Mouse (Mus musculus): ENCODE results near the gene Spsb3. TPM values are rescaled to one million over a fixed set of nuclear protein-coding genes. Genes with fewer than 3 reads are reported as not detected.

Spsb3 gene
- polyA plus RNA-seq, 1 experiment = 9.2 TPM

DNA sequence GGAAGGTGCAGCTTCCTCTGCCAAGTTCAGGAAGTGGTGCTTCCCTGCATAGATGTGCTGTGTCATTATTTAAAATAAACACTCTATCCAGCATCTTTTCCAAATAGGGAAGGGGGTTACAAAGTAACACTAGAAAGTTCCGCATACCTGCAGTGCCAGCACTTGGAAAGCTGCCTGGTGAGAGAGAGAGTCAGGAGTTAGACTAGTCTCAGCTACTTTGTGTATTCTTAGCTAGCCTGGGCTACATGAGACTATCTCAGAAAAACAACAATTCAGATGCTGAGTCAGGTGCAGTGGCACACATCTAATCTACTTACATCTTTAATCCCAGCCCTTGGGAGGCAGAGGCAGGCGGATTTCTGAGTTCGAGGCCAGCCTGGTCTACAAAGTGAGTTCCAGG is 24.7 kb upstream of the Spsb3 start:
- H3K36me3 ChIP-seq (ENCODE audit: control insufficient read depth) = peaks cover 96% of the 10 kb centered on the region
- H3K27me3 ChIP-seq (ENCODE audit: control insufficient read depth) = no peaks in the 10 kb centered on the region
- TF ChIP-seq GATA1 (IDR thresholded peaks at IDR 0.05; ENCODE audit: low read length) (no peak), TAL1 (IDR thresholded peaks at IDR 0.05; ENCODE audit: low read length) (no peak)
- H3K4me1 ChIP-seq (ENCODE audit: control insufficient read depth) = peaks cover 48% of the 10 kb centered on the region
- H3K9me3 ChIP-seq (ENCODE audit: control insufficient read depth, low read length) = no peaks in the 10 kb centered on the region
- H3K4me3 ChIP-seq (replicated peaks) = no peak overlapping the region

- H3K4me3 ChIP-seq (replicated peaks) = no peak within 1 kb of the TSS
- peaks cover 70% of the 10 kb centered on the region for H3K36me3 ChIP-seq (ENCODE audit: control insufficient read depth)
- no peak for TF ChIP-seq TAL1 (IDR thresholded peaks at IDR 0.05; ENCODE audit: low read length)
- peaks cover 4% of the 10 kb centered on the region; the same call in 1 of the 2 replicates for H3K27me3 ChIP-seq (ENCODE audit: control insufficient read depth)
- no peaks in the 10 kb centered on the region for H3K9me3 ChIP-seq (ENCODE audit: control insufficient read depth, low read length)
- H3K4me1 ChIP-seq (ENCODE audit: control insufficient read depth) = peaks cover 9% of the 10 kb centered on the region
Measured at GRCm38 (mm10) chr17:24865776-24866175, 20.7 kb upstream of the Spsb3 start, which contains the start of gene Igfals. Gene Igfals (plus strand): TSS chr17:24865997.

DNA sequence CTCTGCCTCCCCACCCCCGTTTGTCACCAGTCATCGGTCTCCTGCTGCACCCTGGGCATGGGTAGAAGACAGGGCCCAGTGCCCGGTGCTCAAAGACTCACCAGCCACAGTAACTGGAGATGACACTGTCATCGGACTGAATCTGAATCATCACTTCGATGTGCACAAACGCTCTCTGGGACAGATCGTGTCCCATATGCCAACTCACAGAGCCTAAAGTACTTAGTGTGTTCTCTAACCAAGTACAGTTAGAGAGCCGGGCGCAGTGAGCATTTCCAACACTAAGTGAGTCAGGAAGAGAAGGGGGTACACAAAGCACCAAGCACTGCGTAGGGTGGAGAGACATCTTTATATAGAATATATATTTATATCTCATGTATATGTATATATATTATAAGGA is 18.5 kb upstream of the Spsb3 start:
- TF ChIP-seq GATA1 (IDR thresholded peaks at IDR 0.05; ENCODE audit: low read length) (no peak), TAL1 (IDR thresholded peaks at IDR 0.05; ENCODE audit: low read length) (no peak)
- H3K27me3 ChIP-seq (ENCODE audit: control insufficient read depth) = peaks cover 4% of the 10 kb centered on the region; the same call in 1 of the 2 replicates
- H3K9me3 ChIP-seq (ENCODE audit: control insufficient read depth, low read length) = no peaks in the 10 kb centered on the region
- peaks cover 49% of the 10 kb centered on the region for H3K36me3 ChIP-seq (ENCODE audit: control insufficient read depth)
- no peak overlapping the region for H3K4me3 ChIP-seq (replicated peaks)
- peaks cover 1% of the 10 kb centered on the region for H3K4me1 ChIP-seq (ENCODE audit: control insufficient read depth)

GRCm38 (mm10) chr17:24873695-24874404 is 12.6 kb upstream of the Spsb3 start:
- H3K4me1 ChIP-seq (ENCODE audit: control insufficient read depth) = peaks cover 8% of the 10 kb centered on the region
- H3K4me3 ChIP-seq (replicated peaks) = no peak overlapping the region
- H3K9me3 ChIP-seq (ENCODE audit: control insufficient read depth, low read length) = no peaks in the 10 kb centered on the region
- no peak for TF ChIP-seq TAL1 (IDR thresholded peaks at IDR 0.05; ENCODE audit: low read length)
- no peak for TF ChIP-seq GATA1 (IDR thresholded peaks at IDR 0.05; ENCODE audit: low read length)
- H3K36me3 ChIP-seq (ENCODE audit: control insufficient read depth) = no peaks in the 10 kb centered on the region
- peaks cover 4% of the 10 kb centered on the region for H3K27me3 ChIP-seq (ENCODE audit: control insufficient read depth)

DNA sequence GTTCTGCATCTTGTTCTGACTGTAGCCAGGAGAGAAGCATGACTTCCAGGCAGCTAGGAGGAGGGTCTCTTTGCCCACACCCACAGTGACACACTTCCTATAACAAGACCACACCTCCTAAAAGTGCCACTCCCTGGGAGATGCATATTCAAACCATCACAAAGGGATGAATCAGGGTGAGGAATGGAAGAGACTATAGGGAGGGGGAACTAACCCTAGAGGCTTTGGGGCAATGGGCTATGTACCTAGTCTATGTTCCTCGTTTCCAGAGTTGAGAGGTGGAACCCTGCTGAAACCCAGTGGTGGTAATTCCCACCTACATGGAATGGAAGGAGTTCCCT is 12.1 kb upstream of the Spsb3 start:
- TF ChIP-seq GATA1 (IDR thresholded peaks at IDR 0.05; ENCODE audit: low read length) (no peak), TAL1 (IDR thresholded peaks at IDR 0.05; ENCODE audit: low read length) (no peak)
- H3K36me3 ChIP-seq (ENCODE audit: control insufficient read depth) = no peaks in the 10 kb centered on the region
- no peaks in the 10 kb centered on the region for H3K9me3 ChIP-seq (ENCODE audit: control insufficient read depth, low read length)
- peaks cover 8% of the 10 kb centered on the region for H3K4me1 ChIP-seq (ENCODE audit: control insufficient read depth)
- no peak overlapping the region for H3K4me3 ChIP-seq (replicated peaks)
- peaks cover 3% of the 10 kb centered on the region for H3K27me3 ChIP-seq (ENCODE audit: control insufficient read depth)

- H3K27me3 ChIP-seq (ENCODE audit: control insufficient read depth) = no peaks in the 10 kb centered on the region; the same call in none of the 2 replicates
Measured at GRCm38 (mm10) chr17:24874989-24875388, 11.5 kb upstream of the Spsb3 start.

DNA sequence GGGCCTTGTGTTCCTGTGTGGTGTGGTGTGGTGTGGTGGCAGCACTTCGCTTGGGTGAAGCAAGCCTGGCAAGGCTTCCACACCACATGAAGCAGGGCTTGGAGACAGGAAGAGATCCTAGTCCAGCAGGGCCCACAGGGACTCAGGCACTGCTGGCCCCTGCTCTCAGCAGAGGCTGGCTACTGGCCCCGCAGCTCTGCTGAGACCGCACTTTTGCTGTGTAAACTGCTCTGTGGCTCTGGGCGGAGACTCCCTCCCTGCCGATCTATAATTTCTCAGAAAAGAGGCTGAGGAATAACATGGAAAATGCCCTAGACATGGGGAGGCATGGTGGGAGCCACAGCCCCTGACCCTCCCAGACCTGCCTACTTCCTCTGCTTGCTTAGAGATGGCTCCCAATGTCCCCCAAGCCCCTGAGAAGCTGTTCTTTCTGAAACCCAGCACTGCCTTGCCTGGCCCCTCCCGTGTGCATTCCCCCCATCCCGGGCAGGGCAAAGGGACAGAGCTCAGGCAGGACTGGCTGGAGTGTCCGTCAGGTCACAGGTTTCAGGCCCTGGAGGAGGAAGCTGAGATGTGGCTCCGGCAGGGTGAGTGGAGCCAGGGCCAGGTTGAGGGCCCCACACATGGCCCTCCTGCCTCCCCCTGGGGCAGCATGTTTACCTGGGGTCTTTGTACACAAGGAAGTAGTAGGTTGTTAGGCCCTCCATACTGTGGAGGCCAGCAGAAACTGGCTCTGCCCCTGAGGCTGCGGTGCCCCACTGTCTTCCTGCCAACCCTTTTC is 8.9 kb upstream of the Spsb3 start:
- Histone ChIP-seq H3K27me3 (ENCODE audit: control insufficient read depth) (no peaks in the 10 kb centered on the region; the same call in 1 of the 2 replicates), H3K36me3 (ENCODE audit: control insufficient read depth) (peaks cover 26% of the 10 kb centered on the region), H3K4me1 (ENCODE audit: control insufficient read depth) (peaks cover 14% of the 10 kb centered on the region), H3K4me3 (replicated peaks) (no peak overlapping the region), H3K9me3 (ENCODE audit: control insufficient read depth, low read length) (no peaks in the 10 kb centered on the region)
- TF ChIP-seq GATA1 (IDR thresholded peaks at IDR 0.05; ENCODE audit: low read length) (no peak), TAL1 (IDR thresholded peaks at IDR 0.05; ENCODE audit: low read length) (no peak)

More at GRCm38 (mm10) chr17:24874989-24875388, 11.5 kb upstream of the Spsb3 start:
- Histone ChIP-seq H3K36me3 (ENCODE audit: control insufficient read depth) (peaks cover 2% of the 10 kb centered on the region; the same call in 1 of the 2 replicates), H3K9me3 (ENCODE audit: control insufficient read depth, low read length) (no peaks in the 10 kb centered on the region), H3K4me1 (ENCODE audit: control insufficient read depth) (peaks cover 8% of the 10 kb centered on the region), H3K4me3 (replicated peaks) (no peak overlapping the region)
- TF ChIP-seq TAL1 (IDR thresholded peaks at IDR 0.05; ENCODE audit: low read length) = no peak
- TF ChIP-seq GATA1 (IDR thresholded peaks at IDR 0.05; ENCODE audit: low read length) = no peak

DNA sequence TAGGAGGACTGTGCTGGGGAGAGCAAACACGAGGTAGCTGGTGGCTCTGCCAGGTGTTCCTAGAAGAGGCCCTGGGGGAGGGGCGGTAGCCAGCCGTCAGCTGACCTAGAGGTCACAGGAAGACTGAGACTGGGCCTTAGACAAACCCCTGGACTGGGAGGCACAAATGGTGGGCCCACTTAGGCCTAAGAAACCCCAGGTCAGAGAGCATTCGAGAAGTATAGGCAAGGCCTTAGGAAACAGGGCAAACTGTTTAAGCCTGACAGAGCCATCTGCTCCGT is 8.4 kb upstream of the Spsb3 start:
- TF ChIP-seq TAL1 (IDR thresholded peaks at IDR 0.05; ENCODE audit: low read length) (no peak), GATA1 (IDR thresholded peaks at IDR 0.05; ENCODE audit: low read length) (no peak)
- no peaks in the 10 kb centered on the region; the same call in 1 of the 2 replicates for H3K27me3 ChIP-seq (ENCODE audit: control insufficient read depth)
- H3K4me1 ChIP-seq (ENCODE audit: control insufficient read depth) = peaks cover 16% of the 10 kb centered on the region
- H3K4me3 ChIP-seq (replicated peaks) = no peak overlapping the region
- no peaks in the 10 kb centered on the region for H3K9me3 ChIP-seq (ENCODE audit: control insufficient read depth, low read length)
- peaks cover 31% of the 10 kb centered on the region for H3K36me3 ChIP-seq (ENCODE audit: control insufficient read depth)

DNA sequence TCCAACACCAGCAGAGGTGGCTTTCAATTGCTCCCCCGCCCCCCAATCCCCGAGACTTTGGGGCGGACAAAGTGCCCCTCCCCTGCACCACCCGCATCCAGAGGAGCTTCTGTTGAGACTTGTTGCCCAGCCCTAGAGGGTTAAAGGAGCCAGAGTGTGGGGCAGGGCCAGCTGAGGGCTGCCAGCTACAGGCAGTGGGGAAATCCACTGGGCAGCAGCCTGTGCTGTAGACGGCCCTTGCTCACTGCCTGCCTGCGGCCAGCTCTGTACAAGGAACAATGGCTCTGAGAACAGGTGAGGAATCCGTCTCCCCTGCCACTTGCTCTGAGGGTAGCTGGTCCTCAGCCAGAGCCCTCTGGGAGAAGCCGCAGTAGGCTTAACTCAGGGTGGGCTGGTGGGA is 7.9 kb upstream of the Spsb3 start:
- H3K9me3 ChIP-seq (ENCODE audit: control insufficient read depth, low read length) = no peaks in the 10 kb centered on the region
- peaks cover 21% of the 10 kb centered on the region for H3K4me1 ChIP-seq (ENCODE audit: control insufficient read depth)
- peaks cover 36% of the 10 kb centered on the region for H3K36me3 ChIP-seq (ENCODE audit: control insufficient read depth)
- H3K4me3 ChIP-seq (replicated peaks) = no peak overlapping the region
- TF ChIP-seq TAL1 (IDR thresholded peaks at IDR 0.05; ENCODE audit: low read length) (no peak), GATA1 (IDR thresholded peaks at IDR 0.05; ENCODE audit: low read length) (no peak)
- H3K27me3 ChIP-seq (ENCODE audit: control insufficient read depth) = no peaks in the 10 kb centered on the region; the same call in 1 of the 2 replicates
